Mouse (Mus musculus) bone marrow macrophage, adult 2 months (primary cell): ENCODE measurements around the gene Ntrk1. TPM values are rescaled to one million over a fixed set of nuclear protein-coding genes. Genes with fewer than 3 reads are reported as not detected.

Experiments used
- H3K27ac ChIP-seq: 2 replicates; pipeline ENCODE4 v1.5.1; 2012; ENCODE audit warnings: low read depth, low read length; ENCODE audit not compliant: insufficient read depth
- H3K4me1 ChIP-seq: 2 replicates; pipeline ENCODE4 v1.6.1; 2012; ENCODE audit warnings: low read length; ENCODE audit not compliant: control insufficient read depth, insufficient read depth
- H3K4me3 ChIP-seq: 2 replicates; pipeline ENCODE4 v1.5.1; 2012; ENCODE audit warnings: mild to moderate bottlenecking, low read length, moderate library complexity; ENCODE audit not compliant: insufficient read depth
- CTCF ChIP-seq: IDR thresholded peaks from 2 replicates; pipeline ENCODE4 v1.5.1; 2012; ENCODE audit warnings: low read depth, mild to moderate bottlenecking, low read length, moderate library complexity
- POLR2A ChIP-seq: IDR thresholded peaks from 2 replicates; pipeline ENCODE4 v1.6.1; 2012; ENCODE audit warnings: mild to moderate bottlenecking, low read depth, low read length, borderline replicate concordance
- polyA plus RNA-seq: library from polyadenylated mRNA; stranded (reverse); fragments of >200 nt; gene quantifications from 2 replicates; pipeline ENCODE4 v1.2.4, GENCODE M21; 2012; ENCODE audit not compliant: missing spikeins, insufficient read depth, insufficient read length

Ntrk1 gene
- polyA plus RNA-seq, 1 experiment, result not detected

- TF ChIP-seq POLR2A (no peak), CTCF (no peak)
These were observed 5.7 kb downstream of the Ntrk1 start for GRCm38 (mm10) chr3:87789248-87789647.

GRCm38 (mm10) chr3:87785626-87786214, 9.2 kb downstream of the Ntrk1 start:
- peaks cover 5% of the 10 kb centered on the region; the same call in 1 of the 2 replicates for H3K4me1 ChIP-seq
- H3K27ac ChIP-seq, result no peak overlapping the region
- no peak for TF ChIP-seq POLR2A
- TF ChIP-seq CTCF, result no peak
- H3K4me3 ChIP-seq, result no peak overlapping the region

More at GRCm38 (mm10) chr3:87789248-87789647, 5.7 kb downstream of the Ntrk1 start:
- Histone ChIP-seq H3K4me1 (peaks cover 5% of the 10 kb centered on the region; the same call in 1 of the 2 replicates), H3K27ac (no peak overlapping the region), H3K4me3 (no peak overlapping the region)

GRCm38 (mm10) chr3:87785156-87785555, 9.8 kb downstream of the Ntrk1 start:
- H3K27ac ChIP-seq, result no peak overlapping the region
- no peak overlapping the region for H3K4me3 ChIP-seq
- TF ChIP-seq CTCF, result no peak
- no peak for TF ChIP-seq POLR2A
- peaks cover 5% of the 10 kb centered on the region; the same call in 1 of the 2 replicates for H3K4me1 ChIP-seq

- H3K4me1 ChIP-seq, result peaks cover 5% of the 10 kb centered on the region; the same call in 1 of the 2 replicates
- no peak for TF ChIP-seq POLR2A
- no peak overlapping the region for H3K27ac ChIP-seq
- no peak overlapping the region for H3K4me3 ChIP-seq
These were observed 11.5 kb downstream of the Ntrk1 start for GRCm38 (mm10) chr3:87783282-87784023.

- H3K27ac ChIP-seq, result no peak overlapping the region
- no peaks in the 10 kb centered on the region for H3K4me1 ChIP-seq
- TF ChIP-seq CTCF (no peak), POLR2A (no peak)
These were observed 15.9 kb downstream of the Ntrk1 start for GRCm38 (mm10) chr3:87779086-87779485.

GRCm38 (mm10) chr3:87778283-87778682, 16.7 kb downstream of the Ntrk1 start:
- H3K4me1 ChIP-seq, result no peaks in the 10 kb centered on the region
- H3K4me3 ChIP-seq, result no peak overlapping the region
- H3K27ac ChIP-seq, result no peak overlapping the region
- no peak for TF ChIP-seq POLR2A
- no peak for TF ChIP-seq CTCF

More at GRCm38 (mm10) chr3:87779086-87779485, 15.9 kb downstream of the Ntrk1 start:
- no peak overlapping the region for H3K4me3 ChIP-seq

- H3K27ac ChIP-seq, result no peak overlapping the region
- TF ChIP-seq CTCF, result no peak
- TF ChIP-seq POLR2A, result no peak
- H3K4me1 ChIP-seq, result no peaks in the 10 kb centered on the region
- H3K4me3 ChIP-seq, result no peak overlapping the region
These were observed 23.9 kb downstream of the Ntrk1 start for GRCm38 (mm10) chr3:87771088-87771487.

- H3K4me3 ChIP-seq, result no peak overlapping the region
- no peak overlapping the region for H3K27ac ChIP-seq
- H3K4me1 ChIP-seq, result no peaks in the 10 kb centered on the region
- TF ChIP-seq POLR2A (no peak), CTCF (no peak)
These were observed 24.7 kb downstream of the Ntrk1 start for GRCm38 (mm10) chr3:87770280-87770679.

GRCm38 (mm10) chr3:87769506-87769905, 25.5 kb downstream of the Ntrk1 start:
- Histone ChIP-seq H3K4me3 (no peak overlapping the region), H3K27ac (no peak overlapping the region), H3K4me1 (no peaks in the 10 kb centered on the region)
- TF ChIP-seq CTCF (no peak), POLR2A (no peak)

- TF ChIP-seq CTCF, result peak; percentile 77
- no peak for TF ChIP-seq POLR2A
- no peak overlapping the region for H3K27ac ChIP-seq
- H3K4me1 ChIP-seq, result no peaks in the 10 kb centered on the region
- peak overlapping the region; percentile 46 for H3K4me3 ChIP-seq
These were observed 26.1 kb downstream of the Ntrk1 start for GRCm38 (mm10) chr3:87768844-87769243.
